Mouse (Mus musculus) liver, embryonic 14.5 days (tissue): ENCODE data around the gene Zdhhc16. TPM values are rescaled to one million over a fixed set of nuclear protein-coding genes. Genes with fewer than 3 reads are reported as not detected.
A peak's percentile ranks its signal among the peaks of the same experiment; 100 is the strongest.

Experiments
- ATAC-seq: fragments of 200-750 bp; cut with Nextera tagmentation; 2 replicates; pipeline ENCODE4 v1.8.0; 2017; ENCODE audit warnings: moderate number of reproducible peaks, mild to moderate bottlenecking, moderate library complexity; ENCODE audit not compliant: insufficient read depth
- DNase-seq, 3 experiments: peaks; one replicate each; pipeline ENCODE4 v3.0.0-alpha.2; 2012 to 2013; ENCODE audit warnings: low read depth in 3 of 3, low spot score in 3 of 3
- H3K27ac ChIP-seq: fragments of 300-500 bp; sonication (generic); 2 replicates; pipeline ENCODE4 v1.5.1; 2014; ENCODE audit warnings: moderate library complexity, mild to moderate bottlenecking, control low read depth, inconsistent platforms
- H3K27me3 ChIP-seq: fragments of 300-500 bp; sonication (generic); 2 replicates; pipeline ENCODE4 v1.6.1; 2014; ENCODE audit warnings: mild to moderate bottlenecking, low read length, moderate library complexity; ENCODE audit not compliant: control insufficient read depth, insufficient read depth
- H3K36me3 ChIP-seq: fragments of 300-500 bp; sonication (generic); replicated peaks from 2 replicates; pipeline ENCODE4 v1.6.1; 2014; ENCODE audit warnings: low read depth; ENCODE audit not compliant: control insufficient read depth, insufficient read depth
- H3K4me1 ChIP-seq, 2 experiments: fragments of 200-500 bp in 1 of 2; fragments of 300-500 bp in 1 of 2; sonication (generic) in 1 of 2; replicated peaks; 2 replicates each; pipeline ENCODE4 v1.6.1; 2012 to 2014; ENCODE audit warnings: antibody characterized with exemption in 1 of 2, inconsistent platforms in 1 of 2, low read length in 1 of 2; ENCODE audit not compliant: control insufficient read depth in 2 of 2, insufficient read depth in 2 of 2
- H3K4me2 ChIP-seq: fragments of 300-500 bp; sonication (generic); 2 replicates; pipeline ENCODE4 v1.6.1; 2014; ENCODE audit warnings: low read depth, mild to moderate bottlenecking, control low read depth, moderate library complexity
- H3K4me3 ChIP-seq, 2 experiments: fragments of 200-500 bp in 1 of 2; fragments of 300-500 bp in 1 of 2; sonication (generic) in 1 of 2; 2 replicates each; pipeline ENCODE4 v1.5.1; 2012 to 2014; ENCODE audit warnings: low read depth in 2 of 2, low read length in 2 of 2, mild to moderate bottlenecking in 2 of 2, control low read depth in 1 of 2, inconsistent platforms in 1 of 2, moderate library complexity in 1 of 2; ENCODE audit not compliant: insufficient read depth in 1 of 2
- H3K9ac ChIP-seq: fragments of 300-500 bp; sonication (generic); replicated peaks from 2 replicates; pipeline ENCODE4 v1.6.1; 2014; ENCODE audit warnings: mild to moderate bottlenecking, control low read depth, moderate library complexity
- H3K9me3 ChIP-seq: fragments of 300-500 bp; sonication (generic); 2 replicates; pipeline ENCODE4 v1.6.1; 2016; ENCODE audit warnings: low read length, mixed read lengths; ENCODE audit not compliant: control insufficient read depth
- CTCF ChIP-seq: IDR thresholded peaks from 2 replicates; pipeline ENCODE4 v1.5.1; 2016; ENCODE audit warnings: antibody characterized with exemption, low read depth, control low read depth
- EP300 ChIP-seq: IDR thresholded peaks from 2 replicates; pipeline ENCODE4 v1.6.1; 2016; ENCODE audit warnings: antibody characterized with exemption, low read depth
- WGBS: fragments of 180-500 bp; shearing (Covaris S2); extraction: QIAGEN DNeasy Blood & Tissue Kit; methylation state at CpG from one replicate; pipeline ENCODE4 v1.1.7; 2014; ENCODE audit not compliant: insufficient replicate concordance; 5-methylcytosine and 5-hydroxymethylcytosine counted together
- polyA plus RNA-seq, 2 experiments: library from polyadenylated mRNA; depleted of rRNA in 1 of 2; stranded (reverse) in 1 of 2; unstranded in 1 of 2; fragments of >200 nt; fragmentation: Nextera tagmentation in 1 of 2; extraction: Ambion mirVana in 1 of 2; gene quantifications; 2 replicates each; pipeline versions ENCODE4 v1.2.1 to v1.2.3; 2012 to 2014

Zdhhc16 gene
- polyA plus RNA-seq, 2 experiments, result 25.6 to 25.9 TPM

- no peaks in the 10 kb centered on the region for H3K9me3 ChIP-seq
- H3K4me1 ChIP-seq, result peaks cover 34 to 37% of the 10 kb centered on the region in 2 experiments
- no peak overlapping the region for H3K9ac ChIP-seq
- no peak overlapping the region for H3K4me2 ChIP-seq
- H3K27me3 ChIP-seq, result no peaks in the 10 kb centered on the region
- no peaks in the 10 kb centered on the region for H3K36me3 ChIP-seq
- WGBS, result 79% methylated on average over 3 of the region's 3 CpGs
- H3K27ac ChIP-seq, result no peak overlapping the region
- DNase-seq (no peak), ATAC-seq (no peak)
- H3K4me3 ChIP-seq, result no peak overlapping the region
- TF ChIP-seq EP300 (no peak), CTCF (no peak)
These were observed 24.5 kb upstream of the Zdhhc16 start for GRCm38 (mm10) chr19:41908736-41909135.

- H3K27me3 ChIP-seq, result no peaks in the 10 kb centered on the region
- no peak overlapping the region for H3K4me3 ChIP-seq
- no peaks in the 10 kb centered on the region for H3K9me3 ChIP-seq
- peaks cover 33 to 42% of the 10 kb centered on the region in 2 experiments for H3K4me1 ChIP-seq
- 81% methylated on average over 2 of the region's 2 CpGs for WGBS
- ATAC-seq, result no peak
- no peak overlapping the region for H3K9ac ChIP-seq
- no peak for DNase-seq
- TF ChIP-seq EP300, result no peak
- no peak for TF ChIP-seq CTCF
- H3K27ac ChIP-seq, result no peak overlapping the region
- no peaks in the 10 kb centered on the region for H3K36me3 ChIP-seq
- H3K4me2 ChIP-seq, result no peak overlapping the region
These were observed 22.9 kb upstream of the Zdhhc16 start for GRCm38 (mm10) chr19:41910396-41910795.

- H3K27ac ChIP-seq, result peak within 1 kb of the TSS; percentile 85
- TF ChIP-seq EP300 (peak; percentile 88), CTCF (no peak)
- H3K4me2 ChIP-seq, result peak within 1 kb of the TSS; percentile 87
- H3K4me1 ChIP-seq, result peaks cover 23 to 32% of the 10 kb centered on the region in 2 experiments
- H3K9ac ChIP-seq, result peak within 1 kb of the TSS; percentile 84
- no peaks in the 10 kb centered on the region for H3K9me3 ChIP-seq
- 3% methylated on average over 52 of the region's 54 CpGs for WGBS
- DNase-seq (peak; percentile 96 to 98 (median 97)), ATAC-seq (peak; percentile 87)
- peaks cover 6% of the 10 kb centered on the region for H3K36me3 ChIP-seq
- H3K4me3 ChIP-seq, result peak within 1 kb of the TSS; percentile 73 to 79
- H3K27me3 ChIP-seq, result no peaks in the 10 kb centered on the region
These were observed 21.9 kb upstream of the Zdhhc16 start, which contains the start of gene Pgam1 for GRCm38 (mm10) chr19:41911178-41912073. Gene Pgam1 (plus strand): TSS chr19:41911923.

GRCm38 (mm10) chr19:41912121-41913080 lies 20.9 kb upstream of the Zdhhc16 start:
- peak overlapping the region; percentile 87 for H3K4me2 ChIP-seq
- under 1% methylated on average over 53 of the region's 53 CpGs for WGBS
- H3K4me3 ChIP-seq, result peak overlapping the region; percentile 73 to 79
- DNase-seq (no peak), ATAC-seq (peak; percentile 18)
- peak overlapping the region; percentile 84 for H3K9ac ChIP-seq
- H3K36me3 ChIP-seq, result peaks cover 15% of the 10 kb centered on the region
- no peaks in the 10 kb centered on the region for H3K9me3 ChIP-seq
- peak overlapping the region; percentile 29; the same call in 1 of the 2 replicates for H3K27ac ChIP-seq
- TF ChIP-seq EP300, result no peak
- H3K27me3 ChIP-seq, result no peaks in the 10 kb centered on the region
- H3K4me1 ChIP-seq, result peaks cover 13 to 22% of the 10 kb centered on the region in 2 experiments
